Mouse (Mus musculus): ENCODE results near the gene Clcn2. TPM values are rescaled to one million over a fixed set of nuclear protein-coding genes. Genes with fewer than 3 reads are reported as not detected.
A peak's percentile ranks its signal among the peaks of the same experiment; 100 is the strongest.
"Not testable (repeated sequence)": the region's sequence is repeated elsewhere in the genome, so short reads cannot be mapped to it uniquely, and the experiment has no call there.

Clcn2 gene
- polyA plus RNA-seq, 1 experiment from 2014 or later = 43.3 TPM

DNA sequence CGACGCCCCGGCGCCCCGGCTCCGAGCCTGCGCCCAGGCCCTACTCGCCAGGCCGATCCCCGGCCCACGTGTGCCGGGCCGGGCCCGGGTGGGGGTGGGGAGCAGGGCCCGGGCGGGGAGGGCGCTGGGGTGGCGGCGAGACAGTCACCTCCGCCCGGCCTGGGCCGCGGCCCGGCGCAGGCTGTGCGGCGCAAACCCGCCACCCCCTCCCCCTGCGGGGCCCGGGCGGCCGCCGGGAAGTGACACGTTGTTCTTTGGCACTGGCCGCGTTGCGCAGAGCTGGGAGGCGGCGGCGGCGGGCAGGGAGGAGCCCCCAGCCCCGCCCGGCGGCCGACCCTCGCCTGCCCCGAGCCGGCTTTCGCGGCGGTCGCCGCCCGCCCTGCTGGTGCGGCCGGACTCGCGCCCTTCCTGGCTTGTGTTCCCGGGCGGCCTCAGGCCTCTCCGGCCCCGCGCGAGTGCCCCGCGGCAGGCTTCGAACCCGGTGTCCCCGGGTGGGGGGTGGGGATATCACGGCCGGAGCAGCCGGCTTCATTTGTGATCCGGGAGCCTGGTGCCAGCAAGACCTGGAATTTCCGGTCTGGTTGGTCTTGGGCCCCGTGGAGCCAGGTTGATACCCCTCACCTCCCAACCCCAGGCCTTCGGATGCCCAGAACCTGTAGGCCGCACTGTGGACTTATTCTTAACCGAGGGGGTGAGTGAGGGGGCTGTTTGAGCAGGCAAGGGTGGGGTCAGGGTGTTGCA is 44.4 kb downstream of the Clcn2 start:
- peak; percentile 85 for ATAC-seq (ENCODE audit: low FRiP score, low read depth)
- H3K4me2 ChIP-seq (replicated peaks) = peak overlapping the region; percentile 99
- no peaks in the 10 kb centered on the region for H3K27me3 ChIP-seq (replicated peaks)
- peaks cover 28% of the 10 kb centered on the region for H3K36me3 ChIP-seq
- H3K9ac ChIP-seq = peak overlapping the region; percentile 97
- no peaks in the 10 kb centered on the region for H3K9me3 ChIP-seq
- H3K27ac ChIP-seq = peak overlapping the region; percentile 83
- under 1% methylated on average over 55 of the region's 78 CpGs for WGBS
- peaks cover 15% of the 10 kb centered on the region for H3K4me1 ChIP-seq
- peak overlapping the region; percentile 98 for H3K4me3 ChIP-seq

DNA sequence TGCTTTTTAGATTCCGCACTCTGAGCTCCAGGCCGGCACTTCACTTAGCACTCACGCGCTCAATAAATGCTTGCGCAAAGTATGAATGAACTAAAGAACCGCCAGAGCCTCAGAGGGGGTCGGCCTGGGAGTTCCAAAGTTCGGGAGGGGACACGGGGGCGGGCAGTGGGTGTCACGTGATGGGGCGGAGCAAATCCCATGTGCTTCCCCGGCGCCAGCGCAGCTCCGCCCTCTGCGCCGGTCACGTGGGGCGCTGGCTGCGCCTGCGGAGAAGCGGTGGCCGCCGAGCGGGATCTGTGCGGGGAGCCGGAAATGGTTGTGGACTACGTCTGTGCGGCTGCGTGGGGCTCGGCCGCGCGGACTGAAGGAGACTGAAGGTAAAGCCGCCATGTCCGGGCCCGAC is 45.0 kb downstream of the Clcn2 start:
- 1% methylated on average over 38 of the region's 38 CpGs for WGBS
- peak overlapping the region; percentile 97 for H3K9ac ChIP-seq
- H3K9me3 ChIP-seq = no peaks in the 10 kb centered on the region
- peaks cover 22% of the 10 kb centered on the region for H3K36me3 ChIP-seq
- ATAC-seq (ENCODE audit: low FRiP score, low read depth) = peak; percentile 94
- no peaks in the 10 kb centered on the region for H3K27me3 ChIP-seq (replicated peaks)
- H3K4me3 ChIP-seq = peak overlapping the region; percentile 98
- H3K27ac ChIP-seq = peak overlapping the region; percentile 83
- peaks cover 15% of the 10 kb centered on the region for H3K4me1 ChIP-seq
- H3K4me2 ChIP-seq (replicated peaks) = peak overlapping the region; percentile 99

DNA sequence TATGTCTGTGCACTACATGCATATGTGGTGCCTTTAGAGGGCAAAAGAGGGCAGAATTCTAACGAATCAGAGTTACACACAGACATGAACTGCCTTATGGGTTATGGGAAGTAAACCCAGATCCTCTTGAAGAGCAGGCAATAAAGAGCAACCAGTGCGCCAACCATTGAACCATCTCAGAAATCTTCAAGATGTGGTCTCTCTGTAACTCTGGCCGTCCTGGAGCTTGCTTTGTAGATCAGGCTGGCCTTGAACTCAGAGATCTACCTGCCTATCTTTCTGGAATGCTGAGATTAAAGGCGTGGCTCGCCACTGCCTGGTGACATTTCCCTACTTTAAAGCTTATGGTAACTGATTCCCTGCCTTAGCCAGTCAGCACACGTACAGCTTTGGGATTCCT is 45.7 kb downstream of the Clcn2 start:
- Histone ChIP-seq H3K27ac (no peak overlapping the region), H3K9ac (no peak overlapping the region)
- no peak for ATAC-seq (ENCODE audit: low FRiP score, low read depth)

DNA sequence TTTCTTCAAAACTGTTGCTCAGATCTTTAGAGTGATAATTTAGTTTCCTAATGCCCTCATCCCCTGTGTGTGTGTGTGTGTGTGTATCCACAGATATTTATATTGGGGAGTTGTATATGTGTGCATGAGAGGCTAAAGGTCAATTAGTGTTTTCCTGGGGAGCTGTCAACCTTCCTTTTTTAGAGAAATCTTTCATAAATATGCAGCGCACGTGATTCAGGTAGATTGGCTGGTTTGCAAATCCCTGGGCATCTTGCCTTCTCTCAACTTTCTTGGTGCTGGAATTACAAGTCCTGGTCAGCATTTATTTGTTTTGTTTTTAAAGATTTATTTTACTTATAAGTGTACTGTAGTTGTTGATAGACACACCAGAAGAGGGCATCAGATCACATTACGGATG is 47.3 kb downstream of the Clcn2 start:
- no peak overlapping the region for H3K27ac ChIP-seq
- no peaks in the 10 kb centered on the region for H3K27me3 ChIP-seq (replicated peaks)
- H3K9ac ChIP-seq = no peak overlapping the region
- H3K9me3 ChIP-seq = no peaks in the 10 kb centered on the region
- WGBS = 92% methylated on average over 3 of the region's 3 CpGs
- H3K36me3 ChIP-seq = peaks cover 2% of the 10 kb centered on the region
- H3K4me3 ChIP-seq = no peak overlapping the region
- no peak overlapping the region for H3K4me2 ChIP-seq (replicated peaks)
- peaks cover 15% of the 10 kb centered on the region for H3K4me1 ChIP-seq
- ATAC-seq (ENCODE audit: low FRiP score, low read depth) = no peak

More for the DNA sequence above, 45.7 kb downstream of the Clcn2 start:
- H3K36me3 ChIP-seq = peaks cover 16% of the 10 kb centered on the region
- peak overlapping the region; percentile 98; the same call in 1 of the 2 replicates for H3K4me3 ChIP-seq
- peak overlapping the region; percentile 99 for H3K4me2 ChIP-seq (replicated peaks)
- H3K9me3 ChIP-seq = no peaks in the 10 kb centered on the region
- peaks cover 15% of the 10 kb centered on the region for H3K4me1 ChIP-seq
- 28% methylated on average over 6 of the region's 6 CpGs for WGBS
- no peaks in the 10 kb centered on the region for H3K27me3 ChIP-seq (replicated peaks)

DNA sequence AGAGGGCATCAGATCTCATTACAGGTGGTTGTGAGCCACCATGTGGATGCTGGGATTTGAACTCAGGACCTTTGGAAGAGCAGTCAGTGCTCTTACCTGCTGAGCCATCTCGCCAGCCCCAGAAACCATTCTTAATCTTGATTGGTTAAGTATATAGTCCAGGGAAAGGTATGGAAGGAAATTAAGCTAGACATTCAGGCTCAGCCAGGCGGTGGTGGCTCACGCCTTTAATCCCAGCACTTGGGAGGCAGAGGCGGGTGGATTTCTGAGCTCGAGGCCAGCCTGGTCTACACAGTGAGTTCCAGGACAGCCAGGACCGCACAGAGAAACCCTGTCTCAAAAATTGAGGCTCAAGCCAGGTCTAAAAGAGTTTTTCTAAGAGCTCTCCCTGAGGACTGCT is 49.5 kb downstream of the Clcn2 start, which contains the start of gene Eif4g1:
Gene Eif4g1 (plus strand): TSS at position 301 of the 400 bp plus-strand sequence.
- H3K4me3 ChIP-seq; H3K9me3 ChIP-seq; H3K4me1 ChIP-seq; H3K9ac ChIP-seq; H3K4me2 ChIP-seq (replicated peaks); H3K27ac ChIP-seq; ATAC-seq (ENCODE audit: low FRiP score, low read depth); H3K27me3 ChIP-seq (replicated peaks): not testable (repeated sequence)
- 97% methylated on average over 5 of the region's 6 CpGs for WGBS
- H3K36me3 ChIP-seq = peaks cover 16% of the 10 kb centered on the region

DNA sequence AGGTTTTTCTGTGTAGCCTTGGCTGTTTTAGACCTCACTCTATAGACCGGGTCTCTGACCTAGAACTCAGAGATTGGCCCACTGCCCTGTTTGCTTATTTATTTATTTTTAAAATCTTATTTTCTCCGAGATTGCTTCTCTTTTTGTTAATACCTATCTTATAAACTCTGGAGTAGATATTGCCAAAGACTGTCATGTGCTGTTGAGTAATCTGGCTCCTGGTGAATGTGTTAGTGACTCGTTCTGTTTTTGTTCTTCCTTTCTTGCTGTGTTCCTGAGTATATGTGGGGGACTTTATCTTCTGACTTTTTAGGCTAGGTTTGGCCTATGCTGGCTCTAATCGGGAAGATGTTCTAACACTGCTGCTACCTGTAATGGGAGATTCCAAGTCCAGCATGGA is 59.9 kb downstream of the Clcn2 start:
- peaks cover 82% of the 10 kb centered on the region for H3K36me3 ChIP-seq
- no peak for ATAC-seq (ENCODE audit: low FRiP score, low read depth)

DNA sequence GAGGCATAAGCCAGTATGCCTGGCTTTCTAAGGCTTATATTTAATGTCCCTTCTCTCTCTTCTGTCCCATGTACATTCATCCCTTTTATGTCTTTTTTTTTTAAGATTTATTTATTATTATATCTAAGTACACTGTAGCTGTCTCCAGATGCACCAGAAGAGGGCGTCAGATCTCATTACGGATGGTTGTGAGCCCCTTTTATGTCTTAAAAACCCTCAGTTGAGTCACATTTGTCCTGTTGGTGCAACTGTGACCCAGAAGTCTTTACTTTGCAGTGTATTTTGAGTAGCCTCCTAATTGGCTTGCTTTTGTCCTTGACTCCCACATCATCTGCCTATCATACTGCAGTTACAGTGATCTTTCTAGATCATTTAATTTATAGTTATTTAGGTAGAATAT is 64.2 kb downstream of the Clcn2 start:
- no peaks in the 10 kb centered on the region for H3K27me3 ChIP-seq (replicated peaks)
- peaks cover 16% of the 10 kb centered on the region for H3K4me1 ChIP-seq
- H3K4me2 ChIP-seq (replicated peaks) = peak overlapping the region; percentile 91; the same call in 1 of the 2 replicates
- H3K9ac ChIP-seq = no peak overlapping the region
- no peak for ATAC-seq (ENCODE audit: low FRiP score, low read depth)
- WGBS = 51% methylated on average over 2 of the region's 2 CpGs
- H3K36me3 ChIP-seq = peaks cover 40% of the 10 kb centered on the region
- no peak overlapping the region for H3K4me3 ChIP-seq
- no peak overlapping the region for H3K27ac ChIP-seq
- no peaks in the 10 kb centered on the region for H3K9me3 ChIP-seq

More for the DNA sequence above, 59.9 kb downstream of the Clcn2 start:
- Histone ChIP-seq H3K4me3 (no peak overlapping the region), H3K27me3 (replicated peaks) (no peaks in the 10 kb centered on the region), H3K4me1 (peaks cover 6% of the 10 kb centered on the region), H3K9ac (no peak overlapping the region), H3K4me2 (replicated peaks) (no peak overlapping the region), H3K27ac (no peak overlapping the region), H3K9me3 (no peaks in the 10 kb centered on the region)
- 91% methylated on average over 4 of the region's 4 CpGs for WGBS

Other genes with a start within 250 kb of the Clcn2 start
- 121 and 125 TPM in 2 replicates for gene Eif2b5, start 218.9 kb downstream of the Clcn2 start, polyA plus RNA-seq (2016; fragmentation: Nextera tagmentation; extraction: Ambion mirVana)
- gene Dvl3, start 200.8 kb downstream of the Clcn2 start, polyA plus RNA-seq (2016; fragmentation: Nextera tagmentation; extraction: Ambion mirVana) = 48.2 and 54.9 TPM in 2 replicates
- 922 and 966 TPM in 2 replicates for gene Ap2m1, start 182.3 kb downstream of the Clcn2 start, polyA plus RNA-seq (2016; fragmentation: Nextera tagmentation; extraction: Ambion mirVana)
- gene Abcf3, start 169.2 kb downstream of the Clcn2 start, polyA plus RNA-seq (2016; fragmentation: Nextera tagmentation; extraction: Ambion mirVana) = 70.9 and 81.2 TPM in 2 replicates
- 12.7 and 14.0 TPM in 2 replicates for gene Vwa5b2, start 128.3 kb downstream of the Clcn2 start, polyA plus RNA-seq (2016; fragmentation: Nextera tagmentation; extraction: Ambion mirVana)
- 18.7 and 21.2 TPM in 2 replicates for gene Eef1akmt4, start 106.2 kb downstream of the Clcn2 start, polyA plus RNA-seq (2016; fragmentation: Nextera tagmentation; extraction: Ambion mirVana)
- not detected in 2 replicates for gene Gm49333, start 106.1 kb downstream of the Clcn2 start, polyA plus RNA-seq (2016; fragmentation: Nextera tagmentation; extraction: Ambion mirVana)
- 43.3 and 44.5 TPM in 2 replicates for gene Alg3, start 106.0 kb downstream of the Clcn2 start, polyA plus RNA-seq (2016; fragmentation: Nextera tagmentation; extraction: Ambion mirVana)
- gene Camk2n2, start 96.5 kb downstream of the Clcn2 start, polyA plus RNA-seq (2016; fragmentation: Nextera tagmentation; extraction: Ambion mirVana) = 11.9 and 12.3 TPM in 2 replicates
- 6.9 and 8.0 TPM in 2 replicates for gene Ece2, start 87.9 kb downstream of the Clcn2 start, polyA plus RNA-seq (2016; fragmentation: Nextera tagmentation; extraction: Ambion mirVana)
- 412 and 424 TPM in 2 replicates for gene Psmd2, start 66.1 kb downstream of the Clcn2 start, polyA plus RNA-seq (2016; fragmentation: Nextera tagmentation; extraction: Ambion mirVana)
- gene Eif4g1, start 49.4 kb downstream of the Clcn2 start, polyA plus RNA-seq (2016; fragmentation: Nextera tagmentation; extraction: Ambion mirVana) = 183 and 190 TPM in 2 replicates
- 20.8 and 24.3 TPM in 2 replicates for gene Fam131a, start 24.5 kb downstream of the Clcn2 start, polyA plus RNA-seq (2016; fragmentation: Nextera tagmentation; extraction: Ambion mirVana)
- gene Polr2h, start 81 bp downstream of the Clcn2 start, polyA plus RNA-seq (2016; fragmentation: Nextera tagmentation; extraction: Ambion mirVana) = 85.4 and 85.5 TPM in 2 replicates
- 7.0 and 8.0 TPM in 2 replicates for gene Chrd, start 15.4 kb upstream of the Clcn2 start, polyA plus RNA-seq (2016; fragmentation: Nextera tagmentation; extraction: Ambion mirVana)
- 1.2 and 1.3 TPM in 2 replicates for gene Thpo, start 16.8 kb upstream of the Clcn2 start, polyA plus RNA-seq (2016; fragmentation: Nextera tagmentation; extraction: Ambion mirVana)